Mouse (Mus musculus) limb, embryonic 14.5 days (tissue): ENCODE measurements around the gene Taf1b. TPM values are rescaled to one million over a fixed set of nuclear protein-coding genes. Genes with fewer than 3 reads are reported as not detected.

ENCODE experiments used
- ATAC-seq: fragments of 200-750 bp; cut with Nextera tagmentation; 2 replicates; pipeline ENCODE4 v1.8.0; 2017; ENCODE audit warnings: low read depth, moderate number of reproducible peaks, moderate TSS enrichment; ENCODE audit not compliant: low FRiP score
- DNase-seq: peaks from one replicate; pipeline ENCODE4 v3.0.0-alpha.2; 2015; ENCODE audit warnings: low spot score
- H3K27ac ChIP-seq: fragments of 300-500 bp; sonication (generic); replicated peaks from 2 replicates; pipeline ENCODE4 v1.5.1; 2014; ENCODE audit warnings: low read depth, mild to moderate bottlenecking, low read length, moderate library complexity, mixed read lengths
- H3K27me3 ChIP-seq: fragments of 300-500 bp; sonication (generic); 2 replicates; pipeline ENCODE4 v1.6.1; 2014; ENCODE audit warnings: low read length, mixed read lengths; ENCODE audit not compliant: control insufficient read depth, insufficient read depth
- H3K36me3 ChIP-seq: fragments of 300-500 bp; sonication (generic); 2 replicates; pipeline ENCODE4 v1.6.1; 2014; ENCODE audit warnings: mild to moderate bottlenecking, low read length, moderate library complexity, mixed read lengths; ENCODE audit not compliant: control insufficient read depth, insufficient read depth
- H3K4me1 ChIP-seq: fragments of 300-500 bp; sonication (generic); 2 replicates; pipeline ENCODE4 v1.6.1; 2014; ENCODE audit warnings: antibody characterized with exemption, low read length, mixed read lengths; ENCODE audit not compliant: control insufficient read depth, insufficient read depth
- H3K4me2 ChIP-seq: fragments of 300-500 bp; sonication (generic); replicated peaks from 2 replicates; pipeline ENCODE4 v1.6.1; 2014; ENCODE audit warnings: low read depth, mild to moderate bottlenecking, low read length, moderate library complexity; ENCODE audit not compliant: severe bottlenecking
- H3K4me3 ChIP-seq: fragments of 300-500 bp; sonication (generic); replicated peaks from 2 replicates; pipeline ENCODE4 v1.5.1; 2014; ENCODE audit warnings: low read length
- H3K9ac ChIP-seq: fragments of 300-500 bp; sonication (generic); 2 replicates; pipeline ENCODE4 v1.6.1; 2014; ENCODE audit warnings: mild to moderate bottlenecking, low read depth, low read length, moderate library complexity; ENCODE audit not compliant: severe bottlenecking
- H3K9me3 ChIP-seq: fragments of 300-500 bp; sonication (generic); 2 replicates; pipeline ENCODE4 v1.6.1; 2016; ENCODE audit warnings: low read length; ENCODE audit not compliant: control insufficient read depth
- POLR2A ChIP-seq: fragments of 200-500 bp; IDR thresholded peaks from 2 replicates; pipeline ENCODE4 v1.8.0; 2012; ENCODE audit warnings: inconsistent platforms, mild to moderate bottlenecking, moderate library complexity, borderline replicate concordance; ENCODE audit not compliant: insufficient read depth, insufficient read length; ENCODE audit errors: extremely low read depth
- WGBS: fragments of 180-500 bp; shearing (Covaris S2); extraction: QIAGEN DNeasy Blood & Tissue Kit; methylation state at CpG from one replicate; pipeline ENCODE4 v1.1.7; 2014; 5-methylcytosine and 5-hydroxymethylcytosine counted together
- polyA plus RNA-seq, 2 experiments: library from polyadenylated mRNA; depleted of rRNA in 1 of 2; stranded (reverse) in 1 of 2; unstranded in 1 of 2; fragments of >200 nt; fragmentation: Nextera tagmentation in 1 of 2; extraction: Ambion mirVana in 1 of 2; gene quantifications; 2 replicates each; pipeline versions ENCODE4 v1.2.1 to v1.2.3; 2012 to 2014

Gene Taf1b
- polyA plus RNA-seq, 2 experiments, result 19.5 to 28.0 TPM

DNA sequence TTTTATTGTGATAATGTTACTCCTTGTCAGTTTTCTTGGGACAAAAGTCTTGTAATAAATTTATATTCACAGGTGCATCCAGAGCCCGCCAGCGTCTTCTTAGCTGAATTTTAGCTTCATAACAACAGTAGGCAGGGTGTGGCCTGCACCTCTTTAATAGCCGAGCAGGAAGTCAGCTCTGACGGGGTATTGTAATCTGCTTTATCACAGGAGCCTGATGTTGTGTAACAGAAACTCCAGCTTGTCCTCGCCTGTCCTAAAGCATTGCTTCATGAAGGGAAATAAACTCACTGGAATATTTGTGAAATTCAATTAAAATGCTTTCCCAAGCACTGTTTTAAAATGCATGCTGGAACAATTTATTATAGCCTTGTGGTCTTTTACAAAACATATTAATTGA is 38.2 kb downstream of the Taf1b start:
- H3K4me1 ChIP-seq, result no peaks in the 10 kb centered on the region
- H3K9ac ChIP-seq, result no peak overlapping the region
- no peak for ATAC-seq
- H3K9me3 ChIP-seq, result no peaks in the 10 kb centered on the region
- 0 out of 2 replicates have a peak overlapping the region, but pooled peaks have one; percentile 19 for H3K27ac ChIP-seq
- no peak for TF ChIP-seq POLR2A
- no peak overlapping the region for H3K4me3 ChIP-seq
- 65% methylated on average over 5 of the region's 5 CpGs for WGBS
- no peak overlapping the region for H3K4me2 ChIP-seq
- no peaks in the 10 kb centered on the region; the same call in 1 of the 2 replicates for H3K36me3 ChIP-seq
- DNase-seq, result no peak
- H3K27me3 ChIP-seq, result no peaks in the 10 kb centered on the region

DNA sequence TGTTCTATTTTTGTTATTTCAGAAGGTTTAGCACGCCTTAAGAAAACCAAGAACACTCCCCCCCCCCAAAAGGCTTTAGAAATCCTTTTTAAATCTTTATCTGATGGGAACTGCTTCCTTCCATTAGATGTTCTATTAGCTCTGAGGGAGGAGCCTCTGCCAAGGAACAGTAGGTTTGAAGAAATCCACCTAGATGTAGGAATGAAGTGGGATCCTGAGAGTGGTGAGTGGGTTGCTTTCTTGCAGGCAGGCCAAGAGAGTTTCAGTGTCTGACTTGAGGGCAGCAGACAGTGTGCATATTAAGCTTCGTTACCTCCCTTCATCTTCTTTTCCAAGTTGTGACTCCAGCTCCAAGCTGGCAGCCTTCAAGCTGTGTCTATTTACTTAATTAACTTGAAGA is 39.0 kb downstream of the Taf1b start:
- ATAC-seq, result no peak
- no peak overlapping the region for H3K27ac ChIP-seq
- no peaks in the 10 kb centered on the region for H3K4me1 ChIP-seq
- no peak overlapping the region for H3K9ac ChIP-seq
- H3K9me3 ChIP-seq, result no peaks in the 10 kb centered on the region
- H3K4me3 ChIP-seq, result no peak overlapping the region
- H3K27me3 ChIP-seq, result no peaks in the 10 kb centered on the region
- H3K4me2 ChIP-seq, result no peak overlapping the region
- DNase-seq, result no peak
- H3K36me3 ChIP-seq, result no peaks in the 10 kb centered on the region; the same call in 1 of the 2 replicates
- no peak for TF ChIP-seq POLR2A
- WGBS, result 78% methylated on average over 2 of the region's 2 CpGs

- Histone ChIP-seq H3K4me3 (no peak overlapping the region), H3K27ac (no peak overlapping the region), H3K9ac (no peak overlapping the region), H3K27me3 (no peaks in the 10 kb centered on the region), H3K4me1 (no peaks in the 10 kb centered on the region), H3K4me2 (no peak overlapping the region), H3K9me3 (no peaks in the 10 kb centered on the region), H3K36me3 (no peaks in the 10 kb centered on the region; the same call in 1 of the 2 replicates)
- DNase-seq (no peak), ATAC-seq (no peak)
- WGBS, result 87% methylated on average over 4 of the region's 4 CpGs
- TF ChIP-seq POLR2A, result no peak
These were observed 39.8 kb downstream of the Taf1b start for GRCm38 (mm10) chr12:24537965-24538364.

DNA sequence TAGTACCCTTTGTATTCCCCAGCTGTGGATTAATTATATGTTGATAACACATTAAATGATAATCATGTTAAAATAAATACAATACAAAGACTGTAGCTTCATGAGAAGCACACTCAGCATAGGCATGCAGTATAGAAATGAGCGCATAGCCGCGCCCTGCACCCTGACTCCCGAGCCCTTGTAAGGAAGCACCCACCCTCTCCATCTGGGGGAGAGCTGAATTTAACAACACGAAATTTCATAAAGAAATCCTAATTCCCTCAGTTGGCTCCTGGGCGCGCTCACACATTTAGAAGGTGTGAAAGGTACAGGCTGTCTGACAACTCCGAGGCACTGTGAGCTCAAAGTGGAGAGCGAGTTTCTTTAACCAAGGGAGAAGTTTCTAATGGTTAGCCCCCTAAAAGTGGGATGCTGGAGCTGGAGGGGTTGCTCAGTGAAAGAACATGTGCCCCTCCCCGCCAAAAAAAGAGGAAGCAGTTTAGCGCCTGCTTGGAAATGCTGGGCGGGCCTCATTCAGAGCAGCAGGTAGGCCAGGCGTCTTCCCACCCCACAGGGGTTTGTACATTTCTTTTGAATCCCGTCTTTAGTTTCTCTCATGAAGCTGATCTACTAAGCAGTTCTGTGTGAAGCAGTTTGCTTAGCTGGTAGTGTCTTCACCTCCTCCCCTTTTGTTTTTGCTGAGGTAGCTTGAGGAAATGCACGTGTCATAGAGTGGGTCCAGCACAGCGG is 43.4 kb downstream of the Taf1b start:
- ATAC-seq (no peak), DNase-seq (no peak)
- Histone ChIP-seq H3K27ac (no peak overlapping the region), H3K9me3 (no peaks in the 10 kb centered on the region), H3K9ac (no peak overlapping the region), H3K27me3 (no peaks in the 10 kb centered on the region), H3K4me3 (no peak overlapping the region), H3K4me1 (no peaks in the 10 kb centered on the region), H3K36me3 (peaks cover 8% of the 10 kb centered on the region), H3K4me2 (no peak overlapping the region)
- 84% methylated on average over 16 of the region's 16 CpGs for WGBS
- no peak for TF ChIP-seq POLR2A

- ATAC-seq (no peak), DNase-seq (no peak)
- TF ChIP-seq POLR2A, result no peak
- no peaks in the 10 kb centered on the region for H3K27me3 ChIP-seq
- 78% methylated on average over 8 of the region's 8 CpGs for WGBS
- no peak overlapping the region for H3K27ac ChIP-seq
- H3K4me3 ChIP-seq, result no peak overlapping the region
- no peak overlapping the region for H3K9ac ChIP-seq
- H3K4me1 ChIP-seq, result no peaks in the 10 kb centered on the region
- H3K9me3 ChIP-seq, result no peaks in the 10 kb centered on the region
- H3K4me2 ChIP-seq, result no peak overlapping the region
- peaks cover 36% of the 10 kb centered on the region for H3K36me3 ChIP-seq
These were observed 49.5 kb downstream of the Taf1b start for GRCm38 (mm10) chr12:24547686-24548085.
